Mouse (Mus musculus): ENCODE data around the gene Lcn5.

Gene Lcn5

GRCm38 (mm10) chr2:25657652-25658051, at the start of gene Lcn5:
Gene Lcn5, plus strand, starts transcription at chr2:25657952.
- no peak for DNase-seq (ENCODE audit: low read depth, low spot score)

DNA sequence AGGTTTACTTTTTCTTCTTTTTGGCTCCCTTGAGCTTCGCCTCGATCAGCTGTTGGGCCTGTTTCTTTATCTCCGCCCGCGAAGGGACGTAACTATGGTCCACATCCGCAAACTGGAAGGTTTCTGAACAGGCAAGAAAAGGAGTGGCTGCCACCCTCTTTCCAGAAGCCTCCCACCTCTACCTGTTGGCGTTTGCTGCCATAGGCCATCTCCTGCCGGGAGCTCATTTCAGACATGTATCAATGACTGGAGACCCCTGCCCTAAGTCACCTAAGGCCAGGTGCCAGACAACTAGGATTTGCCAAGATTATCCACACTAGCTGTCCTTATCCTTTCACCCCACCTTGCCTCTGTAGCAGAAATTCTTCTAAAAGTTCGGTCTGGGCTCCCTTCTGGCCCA, 49.1 kb upstream of the Lcn5 start:
- no peak for DNase-seq (ENCODE audit: low read depth, low spot score)

DNA sequence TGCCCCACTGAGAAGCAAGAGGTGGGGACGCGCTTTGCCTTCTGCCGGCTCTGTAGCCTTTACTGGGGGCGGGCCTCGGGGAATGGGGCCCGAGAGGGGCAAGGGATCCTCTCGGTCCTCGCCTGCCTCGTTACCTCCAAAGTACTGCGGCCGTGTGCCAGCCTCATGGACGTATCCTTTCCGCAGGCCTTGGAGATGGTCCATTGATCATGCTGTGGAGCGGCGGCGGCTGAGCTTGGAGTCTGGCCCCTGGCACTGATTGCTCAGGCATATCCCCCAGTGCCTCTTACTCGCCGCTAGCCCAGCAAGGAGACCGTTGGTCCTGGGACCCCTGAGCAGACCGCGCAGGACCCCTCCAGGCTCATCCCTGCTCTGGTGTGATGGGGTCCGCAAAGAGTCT, 41.4 kb upstream of the Lcn5 start:
- DNase-seq (ENCODE audit: low read depth, low spot score), result no peak

GRCm38 (mm10) chr2:25617578-25617977, 40.2 kb upstream of the Lcn5 start, which contains the start of gene Ccdc183:
Gene Ccdc183, minus strand, starts transcription at chr2:25617678.
- DNase-seq (ENCODE audit: low read depth, low spot score), result no peak

GRCm38 (mm10) chr2:25620386-25620785, 37.4 kb upstream of the Lcn5 start:
- no peak for DNase-seq (ENCODE audit: low read depth, low spot score)

DNA sequence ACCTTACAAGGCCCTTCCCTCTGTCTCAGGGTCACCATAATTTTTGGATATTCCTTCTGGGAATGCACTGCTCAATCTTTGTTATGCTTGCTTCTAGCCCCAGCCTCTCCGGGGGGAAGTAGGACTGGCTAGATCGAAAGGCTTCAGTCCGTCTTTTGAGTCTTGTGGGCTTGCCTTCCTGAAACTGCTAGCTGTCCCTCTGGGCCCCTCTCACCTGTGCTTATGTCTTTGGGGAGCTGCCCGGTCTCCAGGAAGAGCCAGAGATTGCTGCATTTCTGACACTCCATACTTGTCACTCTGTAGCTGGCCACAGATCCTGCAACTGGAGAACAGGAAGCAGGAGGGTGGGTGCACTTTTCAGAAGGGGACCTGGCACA, 36.9 kb upstream of the Lcn5 start:
- DNase-seq (ENCODE audit: low read depth, low spot score), result no peak

- peak; percentile 68 for DNase-seq (ENCODE audit: low read depth, low spot score)
Observed at GRCm38 (mm10) chr2:25621229-25622200, 36.2 kb upstream of the Lcn5 start, which contains the start of gene Tmem141. Gene Tmem141, minus strand, starts transcription at chr2:25622005.

DNA sequence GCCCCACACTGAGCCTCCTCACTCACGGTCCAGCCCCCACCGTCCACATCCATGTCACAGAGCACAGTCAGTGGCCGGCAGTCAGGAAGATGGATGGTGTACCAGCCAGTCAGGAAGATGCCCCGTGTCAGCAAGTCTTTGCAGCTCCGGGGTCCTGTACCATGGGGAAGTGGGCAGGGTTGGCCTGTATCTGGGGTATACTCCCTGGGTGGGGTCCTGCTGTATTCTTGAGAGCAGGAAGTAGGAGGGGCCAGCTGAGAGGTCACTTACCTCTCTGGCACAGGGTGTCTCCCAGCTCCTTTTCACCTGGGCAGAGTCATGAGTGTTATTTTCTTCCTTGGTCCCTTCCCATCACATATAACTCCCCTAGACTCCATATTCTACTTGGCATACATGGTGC, 31.8 kb upstream of the Lcn5 start:
- no peak for DNase-seq (ENCODE audit: low read depth, low spot score)

DNA sequence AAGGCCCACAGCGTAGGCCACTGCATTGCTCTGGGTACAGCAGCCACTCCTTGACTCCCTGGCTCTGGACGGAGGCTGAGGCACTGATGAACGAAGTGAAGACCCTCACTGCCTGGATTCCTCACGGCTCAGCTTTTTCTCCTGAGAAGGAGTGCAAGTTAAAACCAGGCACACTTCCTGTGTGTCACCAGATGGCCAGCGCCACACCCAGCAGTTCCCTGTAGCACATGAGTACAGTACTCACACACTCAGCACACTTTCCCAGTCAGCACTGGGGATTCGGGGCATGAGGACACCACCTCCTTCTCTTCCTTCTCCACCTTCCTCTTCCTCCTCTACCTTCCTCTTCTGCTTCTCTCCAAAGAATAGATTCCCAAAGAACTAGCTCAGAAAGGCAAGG, 29.9 kb upstream of the Lcn5 start, which contains the start of gene Fcna:
Gene Fcna, minus strand, starts transcription at position 220 of the 400 bp plus-strand sequence.
- DNase-seq (ENCODE audit: low read depth, low spot score), result no peak

DNA sequence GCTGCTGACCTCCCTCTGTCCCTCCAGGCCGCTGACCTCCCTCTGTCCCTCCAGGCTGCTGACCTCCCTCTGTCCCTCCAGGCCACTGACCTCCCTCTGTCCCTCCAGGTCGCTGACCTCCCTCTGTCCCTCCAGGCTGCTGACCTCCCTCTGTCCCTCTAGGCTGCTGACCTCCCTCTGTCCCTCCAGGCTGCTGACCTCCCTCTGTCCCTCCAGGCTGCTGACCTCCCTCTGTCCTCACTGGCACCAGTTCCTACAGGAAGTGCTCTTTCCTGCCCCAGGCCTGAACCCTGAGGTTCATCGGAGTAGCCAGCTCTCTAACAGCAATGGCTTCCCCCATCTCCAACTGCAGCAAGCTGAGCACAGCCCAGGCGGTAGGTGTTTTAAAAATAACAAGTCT, 29.0 kb upstream of the Lcn5 start:
- no peak for DNase-seq (ENCODE audit: low read depth, low spot score)

GRCm38 (mm10) chr2:25633616-25634015, 24.1 kb upstream of the Lcn5 start:
- no peak for DNase-seq (ENCODE audit: low read depth, low spot score)

DNA sequence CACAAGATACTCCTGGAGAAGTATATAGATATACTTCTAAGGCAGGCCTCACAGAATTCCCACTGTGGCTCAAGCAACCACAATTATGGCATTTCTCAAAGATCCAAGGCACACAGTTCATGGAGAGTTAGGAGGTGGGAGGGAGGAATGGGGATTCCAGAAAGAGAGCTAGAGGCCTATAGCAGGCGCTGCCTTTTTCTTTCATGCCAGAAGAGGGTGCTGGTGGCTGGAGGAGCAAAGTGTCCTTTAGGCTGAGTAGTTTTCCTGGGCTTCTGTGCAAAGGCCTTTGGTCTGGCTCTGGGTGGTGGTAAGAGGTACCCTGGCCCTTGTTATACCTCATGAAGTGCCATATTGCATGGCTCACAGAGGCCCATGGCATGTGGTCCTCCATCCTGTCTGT, 23.7 kb upstream of the Lcn5 start:
- no peak for DNase-seq (ENCODE audit: low read depth, low spot score)

DNA sequence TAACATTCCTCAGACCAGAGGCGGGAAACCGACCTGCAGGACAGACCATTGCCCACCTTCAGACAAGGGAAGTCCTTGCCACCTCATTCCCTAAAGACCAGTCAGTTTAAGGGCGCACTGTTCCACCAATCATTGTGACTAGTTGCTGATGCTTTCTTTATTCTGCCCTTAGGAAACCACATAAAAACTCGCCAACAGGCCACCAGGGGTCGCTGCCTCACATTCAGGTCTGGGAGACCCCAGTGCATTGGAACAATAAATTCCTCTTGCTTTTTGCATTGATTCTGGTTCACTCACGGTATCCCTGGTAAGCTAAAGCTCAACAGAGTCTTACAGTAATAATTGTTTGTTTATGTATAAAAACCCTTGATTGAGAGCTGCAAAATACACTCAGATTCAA, 17.9 kb upstream of the Lcn5 start:
- DNase-seq (ENCODE audit: low read depth, low spot score), result peak; percentile 18

DNA sequence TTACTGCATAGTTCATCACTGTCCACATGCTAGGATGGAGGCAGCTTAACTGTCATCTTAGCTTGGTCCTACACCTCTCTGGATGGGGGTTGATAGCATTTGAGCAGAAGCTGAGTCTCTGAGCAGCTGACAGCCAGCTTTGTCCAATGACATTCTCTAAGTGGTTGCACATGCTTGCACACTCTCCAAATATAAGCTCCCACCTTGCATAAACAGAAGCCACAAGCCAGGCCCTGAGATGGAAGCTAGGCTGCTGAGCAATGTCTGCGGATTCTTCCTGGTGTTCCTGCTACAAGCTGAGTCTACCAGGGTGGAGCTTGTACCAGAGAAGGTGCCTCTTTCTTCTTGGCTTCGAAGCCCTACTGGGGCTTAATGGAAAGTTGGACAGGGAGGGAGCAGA, 4.8 kb upstream of the Lcn5 start, which contains the start of gene Lcn8:
Gene Lcn8, plus strand, starts transcription at position 219 of the 400 bp plus-strand sequence.
- DNase-seq (ENCODE audit: low read depth, low spot score), result no peak

GRCm38 (mm10) chr2:25654502-25654901, 3.2 kb upstream of the Lcn5 start:
- no peak for DNase-seq (ENCODE audit: low read depth, low spot score)

DNA sequence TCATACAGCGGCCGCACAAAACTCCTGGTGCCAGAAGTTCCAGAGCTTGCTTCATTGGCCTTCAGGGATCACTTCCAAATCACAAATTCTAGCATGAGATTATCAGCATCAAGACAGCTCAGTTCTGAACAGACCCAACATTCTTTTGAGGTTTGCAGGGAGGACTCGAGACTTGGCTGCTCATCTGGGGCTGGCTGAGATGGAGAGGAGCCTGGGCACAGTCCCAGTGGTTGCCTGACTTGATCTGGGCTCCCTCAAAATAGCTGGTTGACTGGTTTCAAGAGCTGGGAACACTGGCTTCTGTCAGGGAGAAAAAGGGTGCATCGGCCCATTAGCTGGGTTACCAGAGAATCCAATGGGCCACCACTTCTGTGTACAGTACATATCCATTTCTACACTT, 1.1 kb upstream of the Lcn5 start:
- no peak for DNase-seq (ENCODE audit: low read depth, low spot score)

DNA sequence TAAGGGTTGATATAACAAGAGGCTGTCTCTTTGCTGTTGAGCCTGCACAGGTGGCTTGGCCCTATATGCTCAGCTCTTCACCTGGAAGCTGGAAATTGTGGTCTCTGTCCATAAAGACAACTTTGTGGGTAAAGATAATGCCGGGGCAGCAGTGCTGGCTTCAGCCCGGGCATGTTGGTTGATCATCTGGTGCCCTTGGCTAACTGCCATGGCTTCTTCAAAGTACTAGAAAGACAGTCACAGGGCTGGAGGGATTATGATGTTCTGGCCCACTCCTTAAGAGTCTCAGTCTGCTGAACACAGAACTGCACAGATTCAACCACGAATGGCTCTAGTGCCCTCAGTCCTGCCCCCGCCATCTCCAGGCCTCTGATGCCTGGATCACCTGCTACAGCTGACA, 506 bp upstream of the Lcn5 start:
- DNase-seq (ENCODE audit: low read depth, low spot score), result no peak

DNA sequence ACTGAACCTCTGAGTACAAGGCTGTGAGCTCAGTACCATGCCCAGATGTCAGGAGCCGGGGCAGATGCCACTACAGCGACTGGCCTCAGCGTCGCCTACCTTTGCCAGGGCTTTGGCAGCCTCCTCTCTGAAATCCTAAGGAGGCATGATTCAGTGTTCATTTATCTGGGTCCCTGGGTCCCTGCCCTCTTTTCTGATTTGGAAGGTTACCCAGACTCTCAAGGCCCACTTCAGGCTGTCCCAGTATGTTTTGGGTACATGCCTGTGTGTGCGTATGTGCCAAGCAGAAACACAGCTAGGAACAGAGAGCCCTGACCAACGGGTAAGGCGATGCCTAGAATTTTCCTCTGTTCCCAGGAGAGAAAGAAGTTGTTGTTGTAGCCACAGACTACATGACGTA, 2.5 kb downstream of the Lcn5 start:
- DNase-seq (ENCODE audit: low read depth, low spot score), result no peak

DNA sequence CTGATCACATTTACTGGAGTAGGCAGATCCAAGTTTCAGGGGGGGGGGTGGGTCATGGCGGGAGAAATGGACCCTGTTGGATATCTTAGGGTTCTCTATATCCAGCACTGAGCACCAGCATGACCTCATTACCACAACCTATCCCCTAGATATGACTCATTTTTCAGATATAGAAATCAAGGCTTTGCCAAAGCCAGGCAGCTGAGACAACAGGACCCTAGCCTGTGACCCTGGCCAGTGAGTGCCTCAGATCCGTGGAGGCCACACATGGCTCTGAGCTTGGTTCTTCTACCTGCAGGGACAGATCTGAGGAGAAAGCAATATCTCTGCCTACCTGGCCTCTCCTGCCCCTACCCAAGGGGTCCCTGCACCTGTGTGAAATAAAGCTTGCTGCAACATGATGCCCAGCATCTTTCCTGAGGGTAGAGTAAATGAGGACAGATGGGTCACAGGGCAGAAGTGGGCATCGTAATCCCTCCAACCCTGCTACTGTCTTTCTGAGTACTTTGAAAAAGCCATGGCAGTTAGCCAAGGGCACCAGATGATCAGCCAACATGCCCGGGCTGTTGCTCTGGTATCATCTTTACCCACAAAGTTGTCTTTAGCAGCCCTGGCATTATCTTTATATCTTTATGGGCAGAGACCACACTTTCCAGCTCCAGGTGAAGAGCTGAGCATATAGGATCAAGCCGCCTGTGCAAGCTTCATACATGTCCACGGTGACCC, 3.7 kb downstream of the Lcn5 start:
- DNase-seq (ENCODE audit: low read depth, low spot score), result no peak

DNA sequence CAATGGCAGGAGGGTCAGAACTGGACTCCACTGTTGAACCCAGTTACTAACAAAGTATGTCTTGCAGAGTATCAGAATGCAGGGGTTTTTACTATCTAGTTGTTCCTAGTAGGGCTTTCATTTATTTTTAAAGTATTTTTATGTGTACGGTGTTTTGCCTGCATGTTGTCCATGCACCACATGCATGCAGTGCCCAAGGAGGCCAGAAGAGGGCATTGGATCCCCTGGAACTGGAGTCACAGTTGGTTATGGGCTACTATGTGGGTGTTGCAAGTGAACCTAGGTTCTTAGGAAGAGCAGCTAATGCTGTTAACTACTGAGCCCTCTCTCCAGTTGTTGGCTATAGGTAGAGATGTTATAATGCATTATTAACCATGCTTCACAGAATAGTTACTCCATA, 5.8 kb downstream of the Lcn5 start:
- DNase-seq (ENCODE audit: low read depth, low spot score), result no peak

DNA sequence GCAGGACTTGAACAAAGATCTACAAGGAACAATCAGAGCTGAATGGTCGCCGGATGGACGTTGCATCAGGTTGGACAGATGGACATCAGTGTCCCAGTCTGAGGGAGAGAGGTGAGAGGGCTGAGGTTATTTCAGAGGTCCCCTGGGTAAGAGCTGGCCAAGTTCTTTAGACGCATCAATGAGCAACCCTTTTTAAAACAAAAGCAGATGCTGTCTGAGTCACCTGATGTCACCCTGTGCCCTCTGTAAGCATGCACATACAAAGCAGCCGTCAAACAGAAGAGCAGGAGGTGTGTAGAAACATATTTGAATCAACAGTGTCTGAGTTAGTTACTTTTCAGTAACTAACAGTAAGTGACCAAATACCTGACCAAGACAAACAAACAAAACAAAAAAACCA, 6.4 kb downstream of the Lcn5 start:
- DNase-seq (ENCODE audit: low read depth, low spot score), result no peak

DNA sequence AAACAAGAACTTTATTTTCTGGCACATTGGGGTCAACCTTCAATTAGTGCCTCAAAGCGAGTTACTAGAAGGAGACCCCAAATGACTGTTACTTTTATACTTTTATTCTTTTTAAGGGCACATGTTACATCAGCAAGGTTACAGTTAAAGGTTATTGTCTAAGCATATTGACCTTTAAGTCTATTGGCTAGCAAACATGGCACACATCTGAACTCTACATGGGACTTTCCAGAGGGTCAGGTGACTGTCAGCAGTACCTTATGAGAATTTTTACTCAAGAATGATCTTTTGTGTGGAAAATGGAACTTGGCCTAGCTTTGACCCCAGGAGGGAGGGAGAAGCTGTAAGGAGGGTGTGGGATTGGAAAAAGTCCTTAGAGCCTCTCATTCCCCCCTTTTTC, 8.8 kb downstream of the Lcn5 start:
- no peak for DNase-seq (ENCODE audit: low read depth, low spot score)

GRCm38 (mm10) chr2:25676486-25676885, 18.7 kb downstream of the Lcn5 start, which contains the start of gene Lcn6:
Gene Lcn6, plus strand, starts transcription at chr2:25676786.
- DNase-seq (ENCODE audit: low read depth, low spot score), result no peak

All from WW6 (cell line).